Mouse (Mus musculus): ENCODE data around the gene Esr1.

DNA sequence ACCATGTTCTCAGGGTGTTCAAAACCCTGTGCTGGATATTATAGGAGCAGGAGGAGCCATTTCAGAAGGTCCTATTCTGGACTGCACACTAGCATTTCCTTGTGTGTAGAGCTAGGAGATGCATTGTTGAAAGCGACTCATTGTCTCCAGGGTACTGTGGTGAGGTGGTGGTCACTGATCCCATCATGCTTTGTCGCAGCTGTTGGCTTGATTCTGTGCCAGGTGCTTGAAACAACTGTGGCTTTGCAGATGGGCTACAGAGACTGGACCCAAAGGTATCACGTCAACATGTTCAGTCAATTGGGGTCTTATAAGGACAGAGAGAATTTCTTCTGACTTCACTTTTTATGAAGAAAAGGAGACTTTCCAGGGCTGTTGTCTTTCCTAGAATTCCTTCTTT is 164.1 kb downstream of the Esr1 start:
- TF ChIP-seq CTCF (IDR thresholded peaks at IDR 0.05) (no peak), EP300 (IDR thresholded peaks at IDR 0.05) (no peak)

Measured in lung, postnatal 0 days (tissue).